In genomic region chr1:33620091-33620788, GRCm38 (mm10) we compare ENCODE assay signal across 23 mouse cellular contexts. TPM values are rescaled to one million over a fixed set of nuclear protein-coding genes. Genes with fewer than 3 reads are reported as not detected.
DNase-seq lines count a peak whose midpoint lies in the region; ATAC-seq and TF ChIP-seq lines count a peak whose summit lies in the region.
"Had no signal": no experiment of that assay in that cellular context is flagged by ENCODE, and none has a peak within 500 bp of the region (broad histone marks: within the 10 kb centered on the region; RNA-seq: fewer than 3 reads in every experiment).

No protein-coding gene starts in this region.

- ATAC-seq in G1E (ENCODE audit: extremely low read depth, insufficient number of reproducible peaks, low FRiP score, poor library complexity, severe bottlenecking), result peak; percentile 64
- 0 out of 2 replicates have a peak, but pooled peaks have one; percentile 32 for ATAC-seq in erythroid progenitor cell, adult 5-6 weeks (replicated peaks; ENCODE audit: low FRiP score, poor library complexity, severe bottlenecking)
- peak; percentile 46 for ATAC-seq in liver, embryonic 15.5 days (ENCODE audit: insufficient read depth)
- ATAC-seq in kidney, embryonic 15.5 days (replicated peaks; ENCODE audit: low FRiP score), result no peak
- ATAC-seq: CD4-positive, CD25-positive, alpha-beta regulatory T cell, adult 4 months; forebrain, embryonic 16.5 days; hindbrain, postnatal 0 days had no signal

- peak overlapping the region; percentile 41; the same call in 1 of the 2 replicates for H3K4me2 ChIP-seq in liver, embryonic 15.5 days
- no peak overlapping the region for H3K4me2 ChIP-seq in kidney, embryonic 15.5 days
- H3K4me2 ChIP-seq: embryonic facial prominence, embryonic 12.5 days; forebrain, embryonic 12.5 days; heart, embryonic 11.5 days; heart, embryonic 15.5 days; hindbrain, embryonic 13.5 days had no signal

- peaks cover 52% of the 10 kb centered on the region for H3K36me3 ChIP-seq in G1E (replicated peaks)
- H3K36me3 ChIP-seq in liver, embryonic 15.5 days (replicated peaks), result peaks cover 49% of the 10 kb centered on the region
- H3K36me3 ChIP-seq in kidney, embryonic 15.5 days, result peaks cover 7% of the 10 kb centered on the region; the same call in 1 of the 2 replicates
- H3K36me3 ChIP-seq: heart, embryonic 15.5 days; hindbrain, embryonic 13.5 days had no signal

- WGBS in liver, embryonic 15.5 days (ENCODE audit: insufficient replicate concordance), result 28% methylated on average over 9 of the region's 9 CpGs
- WGBS in kidney, embryonic 15.5 days, result 92% methylated on average over 9 of the region's 9 CpGs

- TF ChIP-seq CTCF in G1E (IDR thresholded peaks at IDR 0.05; ENCODE audit: low read depth, low read length), result no peak

- peak overlapping the region; percentile 82 for H3K27ac ChIP-seq in liver, embryonic 15.5 days (replicated peaks)
- H3K27ac ChIP-seq in kidney, embryonic 15.5 days, result no peak overlapping the region
- H3K27ac ChIP-seq: embryonic facial prominence, embryonic 12.5 days; forebrain, embryonic 12.5 days; heart, adult 2 months; heart, embryonic 15.5 days; hindbrain, embryonic 13.5 days; hindbrain, postnatal 0 days had no signal

- peak overlapping the region; percentile 27; the same call in 1 of the 2 replicates for H3K9ac ChIP-seq in liver, embryonic 15.5 days
- no peak overlapping the region for H3K9ac ChIP-seq in kidney, embryonic 15.5 days
- H3K9ac ChIP-seq: embryonic facial prominence, embryonic 12.5 days; forebrain, embryonic 12.5 days; heart, embryonic 15.5 days; hindbrain, embryonic 13.5 days had no signal

- H3K4me3 ChIP-seq in G1E (ENCODE audit: low read depth, low read length), result no peak overlapping the region; the same call in 1 of the 2 replicates
- no peak overlapping the region for H3K4me3 ChIP-seq in liver, embryonic 15.5 days (replicated peaks)
- no peak overlapping the region for H3K4me3 ChIP-seq in kidney, embryonic 15.5 days (replicated peaks)
- H3K4me3 ChIP-seq: embryonic facial prominence, embryonic 12.5 days; forebrain, embryonic 12.5 days; heart, adult 2 months; heart, embryonic 15.5 days; hindbrain, embryonic 13.5 days had no signal

- peak; percentile 26 for DNase-seq in G1E (ENCODE audit: low spot score)
- DNase-seq in adrenal gland, adult (ENCODE audit: inconsistent age in 2 of 2, low spot score in 1 of 2), result no peak
- DNase-seq in thymus, postnatal 0 days (ENCODE audit: low spot score), result no peak
- DNase-seq: adrenal gland, adult 8-10 months; adrenal gland, postnatal 36 days; B cell, adult 2 months; cerebellum, adult 11 months; cerebellum, adult 8-10 months; cerebellum, postnatal 14 days; gastrocnemius, postnatal 14 days; heart, adult 2 months; heart, postnatal 14 days had no signal

- H3K9me3 ChIP-seq in G1E (replicated peaks), result no peaks in the 10 kb centered on the region
- H3K9me3 ChIP-seq in liver, embryonic 15.5 days (replicated peaks), result no peaks in the 10 kb centered on the region
- H3K9me3 ChIP-seq in kidney, embryonic 15.5 days (replicated peaks), result no peaks in the 10 kb centered on the region
- H3K9me3 ChIP-seq: embryonic facial prominence, embryonic 12.5 days; forebrain, embryonic 12.5 days; heart, embryonic 15.5 days; hindbrain, embryonic 13.5 days had no signal

- peaks cover 76% of the 10 kb centered on the region for H3K4me1 ChIP-seq in G1E (ENCODE audit: insufficient read depth, low read depth, low read length)
- H3K4me1 ChIP-seq in liver, embryonic 15.5 days (replicated peaks), result peaks cover 62% of the 10 kb centered on the region
- H3K4me1 ChIP-seq in kidney, embryonic 15.5 days, result peaks cover 5% of the 10 kb centered on the region
- H3K4me1 ChIP-seq: embryonic facial prominence, embryonic 12.5 days; forebrain, embryonic 12.5 days; heart, embryonic 15.5 days; hindbrain, embryonic 13.5 days had no signal

- no peaks in the 10 kb centered on the region for H3K27me3 ChIP-seq in G1E (ENCODE audit: insufficient read depth, low read length)
- no peaks in the 10 kb centered on the region for H3K27me3 ChIP-seq in liver, embryonic 15.5 days
- H3K27me3 ChIP-seq in kidney, embryonic 15.5 days, result no peaks in the 10 kb centered on the region
- H3K27me3 ChIP-seq: embryonic facial prominence, embryonic 12.5 days; forebrain, embryonic 12.5 days; heart, embryonic 15.5 days; hindbrain, embryonic 13.5 days had no signal

RNA-seq across cellular contexts. Expression of gene Prim2, which starts 49.4 kb away (rescaled TPM):
- total RNA-seq in G1E (2014; fragmentation: Nextera tagmentation), result 214 and 237 TPM in 2 replicates
- total RNA-seq in G1E (2017), result 157 and 159 TPM in 2 replicates
- polyA plus RNA-seq in G1E (2012), result 16.6 and 24.9 TPM in 2 replicates
- 62.5 and 83.6 TPM in 2 replicates for total RNA-seq in erythroid progenitor cell, adult 5-6 weeks (2015; ENCODE audit: low replicate concordance)
- total RNA-seq in erythroid progenitor cell, adult 5-6 weeks (2017; ENCODE audit: low replicate concordance), result 84.2 and 84.9 TPM in 2 replicates
- 33.4 and 34.4 TPM in 2 replicates for polyA plus RNA-seq in liver, embryonic 15.5 days (2015; fragmentation: Nextera tagmentation; extraction: Ambion mirVana)
- 37.1 and 39.1 TPM in 2 replicates for polyA plus RNA-seq in kidney, embryonic 15.5 days (2015; fragmentation: Nextera tagmentation; extraction: Ambion mirVana)
- polyA plus RNA-seq in thymus, postnatal 0 days (2015; fragmentation: Nextera tagmentation; extraction: Ambion mirVana), result 43.6 and 46.3 TPM in 2 replicates
